Mouse (Mus musculus) heart, adult 11 months (tissue): ENCODE results near the gene Rnaseh1.

ENCODE experiments used
- DNase-seq: peaks from one replicate; pipeline ENCODE4 v3.0.0; 2022

Gene Rnaseh1

DNA sequence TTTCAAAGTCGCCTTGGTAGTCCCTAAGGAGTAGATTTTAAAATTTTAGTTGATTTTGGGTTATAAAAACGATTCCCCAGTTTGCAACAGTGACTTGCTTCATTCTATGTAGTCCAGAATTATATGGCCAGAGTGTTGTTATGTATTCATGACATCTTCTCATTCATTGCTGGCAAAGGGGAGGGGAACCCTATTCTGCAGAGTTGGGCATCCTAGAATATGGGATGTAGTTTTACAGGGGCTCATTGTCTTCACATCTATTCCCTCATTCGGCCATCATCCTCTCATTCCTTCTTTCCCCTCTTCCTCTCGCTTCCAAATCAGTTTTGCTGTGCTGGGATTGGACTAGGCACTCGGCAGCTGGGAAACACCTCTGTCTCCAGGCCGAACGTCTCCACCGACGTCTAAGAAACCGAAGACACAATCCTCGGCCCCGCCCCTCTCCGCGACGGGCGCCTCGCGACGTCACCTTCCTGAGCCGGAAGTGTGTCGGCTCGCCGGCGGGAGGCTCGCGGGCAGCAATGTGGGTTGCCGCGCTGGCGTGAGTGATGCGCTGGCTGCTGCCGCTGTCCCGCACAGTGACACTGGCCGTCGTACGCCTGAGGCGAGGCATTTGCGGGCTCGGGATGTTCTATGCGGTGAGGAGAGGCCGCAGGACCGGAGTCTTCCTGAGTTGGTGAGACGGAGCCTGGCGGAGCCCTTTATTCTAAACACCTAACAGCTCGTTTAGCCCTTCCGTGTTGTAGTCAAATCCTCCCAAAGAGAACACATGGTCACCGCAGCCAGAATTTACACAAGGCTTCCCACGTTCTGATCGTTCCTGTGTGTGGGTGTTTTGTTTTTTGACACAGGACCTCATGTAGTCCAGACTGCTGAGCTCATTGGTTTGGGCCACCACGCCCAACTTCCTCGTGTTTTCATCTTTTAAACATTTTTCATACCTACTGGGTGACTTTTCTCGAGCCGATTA is at the start of gene Rnaseh1:
TSS of gene Rnaseh1 (plus strand) at position 462 of the 970 bp plus-strand sequence.
- peak; percentile 99 for DNase-seq

DNA sequence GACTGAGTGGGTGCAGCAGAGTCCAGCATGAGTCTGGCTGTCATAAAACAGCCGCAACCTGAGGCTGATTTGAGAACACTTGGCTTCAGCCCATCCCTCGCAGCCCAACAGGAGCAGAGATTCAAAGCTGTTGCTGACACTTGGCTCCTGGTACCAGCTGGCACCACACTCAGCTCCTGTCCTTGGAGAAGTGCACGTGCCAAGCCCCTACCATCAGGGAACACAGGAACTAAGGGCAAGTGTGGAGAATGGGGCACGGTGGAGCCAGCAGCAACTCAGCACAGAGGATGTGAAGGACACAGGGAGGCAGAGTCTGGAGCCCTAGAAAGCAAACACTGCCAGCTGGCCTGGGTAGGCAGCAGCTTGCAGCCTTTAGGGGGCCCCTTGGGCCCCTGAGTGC is 47.1 kb upstream of the Rnaseh1 start:
- DNase-seq = peak; percentile 96

DNA sequence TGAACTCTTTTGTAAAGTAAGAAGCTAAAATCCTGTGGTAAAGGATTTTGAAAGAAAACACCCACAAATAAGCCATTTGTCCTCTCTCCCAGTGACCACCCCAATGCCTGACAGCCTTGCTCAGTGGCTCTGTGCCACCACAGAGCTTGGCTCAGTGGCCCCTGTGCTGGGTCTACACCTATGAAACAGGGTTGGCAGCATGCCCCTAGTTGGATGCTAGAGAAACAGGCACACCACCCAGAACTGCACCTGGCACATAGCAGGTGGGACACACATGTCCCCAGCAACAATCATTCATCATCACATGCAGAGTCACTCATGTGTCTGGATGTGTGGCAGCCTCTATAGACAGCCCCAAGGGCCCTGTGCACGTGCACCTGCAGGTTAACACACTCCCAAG is 45.9 kb upstream of the Rnaseh1 start:
- DNase-seq = no peak

DNA sequence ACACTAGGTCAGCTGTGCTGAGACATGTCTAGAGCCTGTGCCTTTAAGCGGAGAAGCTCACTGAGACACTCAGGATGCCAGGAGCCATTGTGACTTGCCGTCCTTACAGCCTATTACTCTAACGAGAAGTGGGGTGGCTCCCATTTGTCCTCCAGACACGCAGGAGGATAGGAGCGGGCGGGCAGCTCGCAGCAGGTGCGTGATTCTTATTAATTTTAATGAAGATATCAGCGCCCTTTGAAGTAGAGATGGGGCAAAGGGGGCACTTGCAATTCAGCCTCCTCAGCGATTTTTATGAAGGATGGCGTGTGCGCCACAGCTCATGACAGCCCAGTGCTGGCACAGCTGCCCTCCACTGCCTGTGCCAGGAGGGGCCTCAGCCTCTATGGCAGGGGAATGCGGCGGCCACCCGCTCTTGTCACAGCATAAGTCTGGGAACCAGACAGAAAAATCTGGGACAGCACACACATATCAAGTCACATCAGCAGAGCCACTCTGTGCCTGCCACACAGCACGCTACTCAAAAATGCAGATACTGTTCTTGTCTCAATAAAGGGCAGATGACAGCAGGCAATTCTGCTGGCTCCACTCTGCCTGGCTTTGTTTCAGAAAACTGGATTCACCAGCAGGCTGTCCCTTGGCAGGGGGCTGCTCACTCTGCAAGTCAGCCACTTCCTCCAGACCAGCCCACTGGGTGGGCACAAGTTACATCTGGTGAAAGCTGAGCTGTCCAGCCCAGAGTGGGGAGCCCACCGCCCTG is 41.7 kb upstream of the Rnaseh1 start:
- no peak for DNase-seq

DNA sequence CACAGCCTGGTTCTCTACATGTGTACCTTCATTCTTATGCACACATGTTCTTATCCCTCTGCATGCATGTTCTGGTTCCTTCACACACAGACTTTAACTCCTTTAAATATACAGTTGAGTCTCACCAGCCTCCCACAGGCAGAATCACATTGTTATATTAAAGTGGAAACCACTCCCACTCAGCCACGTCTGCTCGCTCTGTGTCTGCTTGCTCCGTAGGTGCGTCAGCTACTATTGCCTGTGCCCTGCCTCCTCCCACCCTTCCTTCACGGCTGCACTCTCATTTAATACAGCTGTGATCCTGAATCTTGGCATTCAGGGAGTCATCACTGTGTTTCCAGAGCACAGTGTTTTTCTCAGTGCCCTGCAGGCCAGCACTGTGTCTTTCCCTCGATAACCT is 37.0 kb upstream of the Rnaseh1 start:
- no peak for DNase-seq

DNA sequence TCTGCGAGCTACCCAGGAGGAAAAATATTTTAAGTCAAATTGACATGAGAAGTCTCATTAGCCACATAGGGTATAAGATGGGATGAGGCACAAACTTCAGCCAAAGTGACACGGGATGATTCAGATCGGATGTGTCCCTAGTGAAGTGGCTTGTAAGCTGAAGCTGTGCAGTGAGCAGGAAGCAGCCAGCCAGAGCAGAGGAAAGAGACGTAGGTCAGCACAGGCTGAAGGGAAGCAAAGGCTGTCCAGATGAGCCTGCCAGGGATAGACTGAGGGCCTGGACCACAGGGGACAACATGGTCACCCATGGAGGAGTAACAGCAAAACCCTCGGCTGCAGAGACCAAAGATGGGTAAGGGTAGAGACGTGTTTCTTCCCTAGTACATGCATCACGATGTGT is 35.0 kb upstream of the Rnaseh1 start:
- peak; percentile 93 for DNase-seq

DNA sequence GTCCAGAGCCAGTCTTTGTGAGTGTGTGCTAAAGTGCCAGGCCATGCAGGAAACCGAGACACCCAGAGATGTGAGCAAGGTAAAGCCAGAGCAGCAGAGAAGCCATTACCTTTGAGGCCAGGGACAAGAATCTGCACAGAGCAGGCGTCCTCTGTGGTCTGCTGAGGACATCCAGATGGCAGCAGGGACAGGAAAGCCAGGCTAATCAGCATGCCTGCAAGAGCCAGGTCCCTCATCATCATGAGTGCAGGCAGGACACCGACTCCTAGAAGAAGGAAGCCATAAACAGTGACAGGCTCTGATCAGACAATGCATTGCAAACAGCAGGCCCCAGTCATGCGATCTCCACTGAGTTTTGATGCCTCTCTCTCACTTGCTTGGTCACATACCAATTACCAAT is 32.1 kb upstream of the Rnaseh1 start:
- no peak for DNase-seq

DNA sequence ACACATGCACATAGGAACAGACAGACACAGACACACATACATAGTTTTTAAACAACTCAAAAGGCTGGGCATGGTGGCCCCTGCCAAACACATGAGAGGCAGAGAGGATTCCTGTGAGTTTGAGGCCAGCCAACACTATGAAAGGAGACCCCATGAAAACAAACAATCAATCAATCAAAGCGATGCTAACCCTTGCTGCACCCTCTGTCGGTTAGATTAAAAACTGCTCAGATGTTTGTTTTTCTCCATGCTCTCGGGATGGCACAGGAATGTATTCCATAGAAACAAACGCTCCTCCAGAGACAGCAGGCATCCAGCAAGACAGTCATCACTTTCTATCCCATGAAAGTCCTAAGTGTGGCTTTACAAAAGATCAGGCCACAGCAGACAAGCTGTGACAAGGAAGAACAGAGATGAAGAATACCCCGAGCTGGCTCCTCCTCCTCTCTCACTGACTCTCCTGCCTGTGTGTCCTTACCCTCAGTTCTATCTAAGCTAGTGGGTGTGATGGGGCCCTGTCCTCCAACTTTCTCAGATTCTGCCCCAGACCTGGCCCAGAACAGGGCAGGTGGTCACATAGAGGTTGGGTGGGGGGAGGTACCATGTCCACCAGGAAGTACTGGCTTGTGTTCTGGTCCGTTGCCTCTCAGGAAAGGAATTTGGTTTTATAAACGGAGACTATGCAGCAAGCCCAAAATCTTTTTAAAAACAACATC is 27.8 kb upstream of the Rnaseh1 start:
- DNase-seq = peak; percentile 89

DNA sequence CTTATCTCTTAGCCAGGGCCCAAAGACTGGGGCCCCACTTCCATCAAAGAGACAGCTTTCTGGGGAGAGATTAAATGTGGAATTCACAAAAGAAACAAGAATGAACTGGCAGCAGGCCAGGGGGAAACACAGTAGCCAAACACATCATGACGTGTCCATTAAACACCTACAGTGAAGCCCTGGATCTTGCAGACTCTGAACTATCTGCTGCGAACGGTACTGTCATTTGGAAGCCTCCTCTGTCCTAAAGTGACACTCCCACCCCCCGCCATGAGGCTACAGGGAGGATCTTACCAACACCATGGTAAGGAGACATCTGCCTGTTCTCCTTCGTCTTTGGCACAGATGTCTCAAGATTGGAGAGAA is 27.3 kb upstream of the Rnaseh1 start:
- peak; percentile 90 for DNase-seq

DNA sequence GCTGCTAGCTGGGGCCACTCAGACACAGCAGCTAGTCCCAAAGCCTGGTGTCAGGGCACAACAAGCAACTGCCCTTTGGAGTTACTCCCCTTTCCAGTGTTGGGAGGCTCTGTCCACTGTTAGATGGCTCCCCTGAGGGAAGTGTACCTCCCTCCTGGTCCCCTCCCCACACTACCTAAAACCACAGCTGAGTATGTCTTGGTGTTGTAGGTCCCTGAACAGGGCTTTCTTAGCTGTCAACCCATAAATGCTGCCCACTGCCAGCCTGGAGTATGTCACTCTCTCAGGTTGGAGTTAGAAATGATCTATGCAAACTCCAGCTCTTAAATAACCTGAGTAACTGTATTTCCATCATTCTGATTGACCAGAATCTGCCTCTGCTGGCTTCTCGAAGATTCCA is 26.8 kb upstream of the Rnaseh1 start:
- peak; percentile 90 for DNase-seq

DNA sequence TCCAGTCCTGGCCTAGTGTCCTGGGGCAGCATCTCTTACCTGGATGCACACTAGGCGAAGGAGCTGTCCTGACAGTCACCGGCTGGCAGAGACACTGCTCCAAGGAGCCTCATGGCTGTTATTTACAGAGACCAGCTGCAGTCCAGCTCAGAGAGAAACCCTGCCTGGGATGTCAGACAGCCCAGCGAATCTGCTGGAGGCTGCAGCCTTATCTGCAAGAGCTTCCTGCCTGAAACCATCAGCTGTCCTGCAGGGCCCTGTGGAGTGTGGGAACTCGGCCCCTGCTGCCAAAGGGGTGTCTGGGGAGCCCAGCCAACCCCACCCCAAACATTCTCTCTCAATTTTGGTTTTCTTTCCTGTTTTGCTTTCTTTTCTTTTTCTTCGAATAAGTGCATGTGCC is 26.2 kb upstream of the Rnaseh1 start, which contains the start of gene Colec11:
TSS of gene Colec11 (minus strand) at position 183 of the 400 bp plus-strand sequence.
- peak; percentile 98 for DNase-seq

DNA sequence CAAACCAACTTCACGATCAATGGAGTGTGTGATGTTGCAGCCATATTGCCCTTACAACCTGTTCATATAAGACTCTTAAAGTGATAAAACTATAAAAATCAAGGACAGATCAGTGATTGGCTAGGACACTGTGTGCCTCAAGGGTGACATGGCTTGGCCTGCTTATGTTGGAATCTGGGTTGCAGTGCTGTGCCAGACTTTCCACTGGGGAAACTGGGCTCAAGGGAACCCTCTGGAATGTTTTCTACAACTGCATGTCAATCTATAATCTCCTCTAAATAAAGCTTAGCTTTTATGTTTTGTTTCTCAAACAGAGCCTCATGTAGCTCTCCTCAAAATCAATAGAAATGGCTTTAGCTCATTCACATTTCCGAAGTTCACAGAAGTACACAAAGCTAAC is 25.2 kb upstream of the Rnaseh1 start:
- DNase-seq = peak; percentile 91

DNA sequence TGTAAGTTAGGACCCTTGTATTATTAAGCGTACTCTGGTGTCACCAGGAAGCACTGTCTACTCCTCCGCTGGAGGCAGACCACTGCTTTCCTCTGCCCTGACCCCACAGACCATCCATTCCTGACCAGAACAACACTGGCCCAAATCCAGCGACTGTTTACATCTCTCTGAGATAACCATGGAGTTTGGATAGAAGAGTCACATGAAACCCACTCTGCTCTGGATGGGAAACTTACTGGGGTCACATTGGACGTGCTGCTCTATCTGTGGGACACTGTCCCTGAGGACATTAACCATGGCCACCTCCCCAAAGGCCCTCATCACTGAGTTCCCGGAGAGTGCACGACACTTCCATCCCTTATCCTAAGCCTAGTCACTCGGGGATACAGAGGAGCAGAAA is 24.0 kb upstream of the Rnaseh1 start:
- DNase-seq = peak; percentile 96

DNA sequence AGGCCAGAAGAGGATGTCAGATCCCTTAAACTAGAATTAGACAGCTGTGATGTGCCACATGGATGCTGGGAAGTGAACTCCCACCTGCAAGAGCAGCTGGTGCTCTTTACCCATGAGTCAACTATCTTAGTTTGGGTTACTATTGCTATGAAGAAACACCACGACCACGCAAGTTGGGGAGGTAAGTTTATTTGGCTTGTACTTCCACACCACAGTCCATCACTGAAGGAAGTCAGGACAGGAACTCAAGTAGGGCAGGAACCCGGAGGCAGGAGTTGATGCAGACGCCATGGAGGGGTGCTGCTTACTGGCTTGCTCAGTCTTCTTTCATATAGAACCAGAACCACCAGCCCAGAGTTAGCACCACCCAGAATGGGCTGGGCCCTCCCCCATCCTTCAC is 22.3 kb upstream of the Rnaseh1 start:
- DNase-seq = no peak

DNA sequence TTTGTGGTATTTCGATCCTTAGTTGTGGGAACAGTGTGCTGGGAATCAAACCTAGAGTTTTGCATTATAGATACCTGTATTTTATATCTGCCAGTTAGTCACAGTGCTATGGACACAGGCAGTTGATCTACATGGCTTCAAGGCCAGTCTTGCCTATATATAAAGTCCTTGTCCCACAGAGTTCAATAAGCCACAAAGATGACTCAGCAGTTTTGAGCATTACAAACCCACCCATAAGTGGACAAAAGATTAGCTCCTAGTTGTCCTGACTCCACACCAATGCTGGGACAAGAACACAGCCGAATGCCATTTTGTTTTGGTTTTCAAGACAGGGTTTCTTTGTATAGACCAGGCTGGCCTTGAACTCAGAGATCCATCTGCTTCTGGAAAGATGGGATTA is 21.0 kb upstream of the Rnaseh1 start:
- no peak for DNase-seq

DNA sequence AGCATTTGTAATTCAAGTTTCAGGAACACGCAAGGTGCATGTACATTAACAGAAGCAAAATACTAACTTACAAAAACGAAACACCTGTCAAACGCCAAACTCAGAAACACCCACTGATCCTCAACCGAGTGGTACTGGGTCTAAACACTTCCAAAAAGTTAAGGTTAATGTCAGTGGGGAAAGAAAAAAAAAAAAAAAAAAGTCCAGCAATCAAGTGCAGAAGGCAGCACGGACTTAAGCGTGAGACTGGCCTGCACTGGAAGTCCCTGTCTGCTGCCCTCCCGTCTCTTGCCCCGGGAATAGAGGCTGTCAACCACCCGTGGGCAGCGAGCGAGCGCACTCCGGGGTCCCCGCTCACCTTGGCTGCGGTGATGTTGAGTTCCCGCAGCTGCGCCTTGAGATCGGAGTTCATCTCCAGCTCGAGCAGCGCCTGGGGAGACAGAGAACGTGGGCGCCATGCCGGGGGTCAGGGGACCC is 14.3 kb upstream of the Rnaseh1 start:
- DNase-seq = no peak

DNA sequence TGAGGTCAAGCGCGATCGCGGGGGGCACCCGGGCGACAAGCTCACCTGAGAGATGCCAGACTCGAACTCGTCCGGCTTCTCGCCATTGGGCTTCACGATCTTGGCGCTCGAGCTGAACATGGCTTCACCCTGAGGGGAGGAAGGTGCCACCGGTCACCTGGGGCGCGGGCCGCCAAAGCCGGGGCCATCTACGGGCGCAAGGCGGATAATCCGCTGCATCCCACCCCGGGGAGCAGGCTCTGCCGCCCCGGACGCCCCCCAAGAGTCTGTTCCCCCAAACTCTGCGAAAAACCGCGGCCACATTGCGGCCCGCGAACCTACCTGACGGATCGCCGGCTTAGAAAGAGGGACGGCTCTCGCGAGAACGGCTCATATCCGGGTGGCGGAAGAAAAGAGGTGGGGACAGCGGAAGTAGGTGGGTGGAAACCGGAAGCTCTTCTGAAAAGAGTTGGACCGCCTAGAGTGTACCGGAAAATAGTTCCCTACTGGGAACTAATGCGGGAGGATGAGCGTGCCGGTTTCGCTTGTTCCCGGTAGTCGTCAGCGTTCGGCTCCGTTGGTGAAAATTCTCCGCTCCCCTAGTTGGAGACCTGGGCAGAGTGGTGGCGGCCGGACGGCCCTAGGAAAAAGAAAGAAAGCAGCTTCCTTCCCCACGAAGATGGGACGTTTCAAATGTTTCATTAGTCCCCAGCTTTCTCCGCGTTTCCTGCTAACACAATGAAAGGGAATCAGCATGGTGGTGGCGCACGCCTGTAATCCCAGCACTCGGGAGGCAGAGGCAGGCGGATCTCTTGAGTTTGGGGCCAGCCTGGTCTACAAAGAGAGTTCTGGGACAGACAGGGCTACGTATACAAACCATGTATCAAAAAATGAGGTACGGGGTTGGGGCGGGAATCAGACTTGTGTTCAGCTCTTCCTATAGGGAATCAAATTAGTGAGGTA is 13.6 kb upstream of the Rnaseh1 start, which contains the start of gene Rps7:
TSS of gene Rps7 (minus strand) at position 419 of the 942 bp plus-strand sequence.
- peak; percentile 99 for DNase-seq

DNA sequence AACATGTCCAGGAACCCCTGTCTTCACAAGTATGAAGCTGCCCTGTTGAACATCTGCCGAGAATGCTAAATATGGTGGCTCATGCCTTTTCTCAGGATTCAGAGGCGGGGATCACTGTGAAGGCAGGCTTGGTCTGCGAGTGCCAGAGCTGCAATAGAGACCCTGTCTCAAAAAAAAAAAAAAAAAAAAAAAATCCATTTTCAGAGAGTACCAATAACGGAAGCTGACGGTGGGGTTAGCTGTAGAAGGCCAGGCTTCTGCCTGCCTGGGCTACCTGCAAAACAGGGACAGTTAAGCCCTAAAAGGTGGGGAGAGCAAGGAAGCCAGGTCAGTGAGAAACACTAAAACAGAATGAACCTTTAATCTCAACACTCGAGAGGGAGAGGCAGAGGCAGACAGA is 12.9 kb upstream of the Rnaseh1 start:
- no peak for DNase-seq

DNA sequence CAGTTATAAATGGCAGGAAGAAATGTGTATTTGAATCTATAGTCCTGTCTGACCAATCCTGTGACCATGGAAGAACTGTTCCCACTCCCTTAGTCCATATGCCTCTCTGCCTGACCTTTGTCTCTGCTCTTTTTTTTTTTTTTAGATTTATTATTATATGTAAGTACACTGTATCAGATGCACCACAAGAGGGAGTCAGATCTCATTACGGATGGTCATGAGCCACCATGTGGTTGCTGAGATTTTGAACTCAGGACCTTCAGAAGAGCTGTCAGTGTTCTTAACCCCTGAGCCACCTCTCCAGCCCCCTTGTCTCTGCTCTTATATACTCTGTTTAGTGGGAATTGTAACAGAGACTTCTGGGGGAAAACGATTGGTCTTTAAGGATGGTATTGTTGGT is 10.6 kb upstream of the Rnaseh1 start:
- no peak for DNase-seq

DNA sequence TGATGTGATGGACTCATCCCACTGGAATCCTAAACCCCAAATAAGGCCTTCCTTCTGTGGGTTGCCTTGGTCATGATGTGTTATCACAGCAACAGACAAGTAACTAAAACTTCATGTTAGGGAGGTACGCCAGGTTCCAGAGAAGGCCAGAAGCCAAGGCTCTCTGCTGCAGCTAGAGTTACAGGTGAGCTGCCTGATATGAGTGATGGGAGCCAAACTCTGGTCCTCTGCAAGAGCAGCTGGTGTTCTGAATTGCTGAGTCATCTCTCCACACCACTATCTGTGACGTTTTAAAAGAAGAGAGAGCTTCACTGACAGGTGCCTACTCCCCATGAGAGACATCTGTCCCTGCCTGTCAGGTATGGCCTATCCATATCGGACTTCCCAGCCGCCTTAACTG is 13.2 kb downstream of the Rnaseh1 start:
- DNase-seq = no peak

DNA sequence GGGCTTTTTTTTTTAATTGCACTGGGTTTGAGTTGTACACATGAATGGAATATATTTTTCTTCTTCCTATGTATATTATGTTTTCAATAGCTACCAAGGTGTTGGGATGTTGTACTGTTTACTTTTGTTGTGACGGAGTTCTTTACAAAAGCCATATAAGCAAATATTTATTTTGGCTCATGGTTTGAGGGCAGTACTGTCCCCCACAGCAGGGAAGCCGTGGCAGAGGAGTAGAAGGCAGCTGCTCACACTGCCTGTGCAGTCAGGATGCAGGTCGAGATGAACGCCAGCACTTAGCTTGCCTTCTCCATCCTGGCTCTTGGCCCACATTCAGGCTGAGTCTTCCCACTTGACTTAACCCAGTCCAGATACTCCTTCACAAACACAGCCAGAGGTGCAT is 17.3 kb downstream of the Rnaseh1 start:
- no peak for DNase-seq

DNA sequence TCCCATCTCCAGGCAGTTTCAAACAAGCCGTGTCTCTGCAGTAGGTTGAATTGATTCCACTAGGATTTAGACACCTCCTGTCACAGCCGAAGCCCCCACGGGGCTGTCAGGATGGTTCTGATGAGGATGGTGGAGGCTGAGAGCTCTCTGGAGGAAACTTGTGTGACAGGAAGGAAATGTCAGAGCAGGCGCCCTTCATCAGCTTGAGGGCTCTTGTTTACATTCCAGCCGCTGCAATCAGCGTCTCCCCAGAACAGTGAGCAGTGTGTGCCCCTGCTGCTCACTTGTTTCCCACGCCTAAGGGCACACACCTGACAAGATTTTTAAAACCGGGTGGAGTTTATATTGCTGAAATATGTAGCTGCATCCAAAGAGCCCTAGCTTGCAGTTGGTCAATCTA is 17.9 kb downstream of the Rnaseh1 start:
- no peak for DNase-seq
